Mouse (Mus musculus) lung, adult 2 months (tissue): ENCODE measurements at regions not wholly inside any gene's neighbourhood (a gene's known extent, or its start where the extent isn't known, plus 50 kb on each side); places are given as distances from the start of the nearest gene placed in this dataset.

Experiments
- CTCF ChIP-seq: fragments of 200-500 bp; IDR thresholded peaks from 2 replicates; pipeline ENCODE4 v1.5.1; 2011; ENCODE audit warnings: mild to moderate bottlenecking, low read length, control low read depth; ENCODE audit not compliant: insufficient read depth
- POLR2A ChIP-seq: fragments of 200-500 bp; IDR thresholded peaks from 2 replicates; pipeline ENCODE4 v1.6.1; 2011; ENCODE audit warnings: low read depth, mild to moderate bottlenecking, control low read depth, low read length, borderline replicate concordance; ENCODE audit errors: extremely low read depth

- TF ChIP-seq CTCF (no peak), POLR2A (no peak)
These were observed 70.2 kb upstream of the Pbx1 start for GRCm38 (mm10) chr1:168502266-168502665.
